Mouse (Mus musculus) G1E (cell line): ENCODE measurements around the gene Eef2k.

Experiments
- CTCF ChIP-seq: IDR thresholded peaks from 2 replicates; pipeline ENCODE4 v1.5.1; 2012; ENCODE audit warnings: low read depth, low read length, inconsistent platforms, mixed read lengths
- GATA1 ChIP-seq: IDR thresholded peaks from 2 replicates; pipeline ENCODE4 v1.6.1; 2012; ENCODE audit warnings: borderline replicate concordance, low read length, inconsistent platforms, mixed read lengths
- GATA2 ChIP-seq: IDR thresholded peaks from 2 replicates; pipeline ENCODE4 v1.6.1; 2012; ENCODE audit warnings: low read depth, low read length, inconsistent platforms, borderline replicate concordance

DNA sequence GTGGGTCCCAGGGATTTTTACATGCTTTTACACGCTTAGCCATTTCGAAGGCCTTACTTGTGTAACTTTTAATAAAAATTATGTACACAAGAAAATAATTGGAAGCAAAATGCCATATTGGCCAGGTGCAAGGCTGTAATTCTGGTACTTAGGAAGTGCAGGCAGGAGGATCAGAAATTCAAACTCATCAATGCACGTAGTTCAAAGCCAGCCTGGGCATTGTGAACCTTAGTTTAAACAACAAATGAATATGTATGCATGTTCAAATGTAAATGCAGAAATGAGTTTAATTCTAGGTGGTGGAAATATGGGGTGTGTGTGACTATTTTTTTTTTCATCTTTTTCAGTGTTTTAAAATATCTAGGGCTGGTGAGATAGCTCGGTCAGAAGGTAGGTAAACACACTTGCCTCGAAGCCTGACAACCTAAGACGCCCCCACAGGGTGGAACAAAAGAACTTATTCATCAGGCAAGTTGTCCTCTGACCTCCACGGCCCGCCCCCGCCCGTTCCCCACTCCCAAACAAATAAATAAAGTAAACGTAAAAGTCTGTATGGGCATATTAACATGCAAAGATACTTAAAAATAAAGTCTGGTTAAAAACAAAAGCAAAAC lies 73.7 kb downstream of the Eef2k start:
- TF ChIP-seq GATA2 (no peak), CTCF (no peak), GATA1 (no peak)
